Mouse (Mus musculus) layer of hippocampus, postnatal 14 days (tissue): ENCODE data around the gene Prrt4. TPM values are rescaled to one million over a fixed set of nuclear protein-coding genes. Genes with fewer than 3 reads are reported as not detected.

Experiments
- DNase-seq, 2 experiments: peaks; one replicate each; pipeline ENCODE4 v3.0.0; 2021 to 2022; ENCODE audit warnings: low spot score in 2 of 2, mixed read lengths in 1 of 2
- microRNA-seq, 2 experiments: library from miRNA; unstranded; fragments of <30 nt; microRNA quantifications; one replicate each; pipeline ENCODE4 v1.2.0; 2021
- total RNA-seq, 2 experiments: library from RNA; stranded (reverse); gene quantifications; 2 replicates each; pipeline ENCODE4 v1.2.3; 2021

Gene Prrt4
- total RNA-seq, 2 experiments from 2014 or later, result 4.8 TPM

- no peak for DNase-seq
Measured at GRCm38 (mm10) chr6:29160786-29161185, 18.6 kb downstream of the Prrt4 start.

DNA sequence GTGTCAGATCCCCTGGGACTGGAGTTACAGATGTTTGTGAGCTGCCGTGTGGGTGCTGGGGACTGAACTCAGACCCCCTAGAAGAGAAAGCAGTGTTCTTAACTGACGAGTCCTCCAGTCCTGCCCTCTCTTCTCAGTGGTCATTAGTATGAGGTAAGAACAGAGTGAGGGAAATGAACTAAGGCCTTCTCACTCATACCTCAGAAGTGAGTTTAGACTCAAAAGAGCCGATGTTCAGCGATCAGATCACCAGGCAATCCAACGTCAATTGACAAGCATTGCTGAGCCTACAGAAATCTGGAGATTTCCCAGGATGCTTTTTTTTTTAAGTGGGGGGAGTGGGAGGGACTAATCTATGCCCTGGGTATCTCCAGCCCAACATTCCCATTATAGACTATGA, 23.1 kb downstream of the Prrt4 start:
- DNase-seq, result no peak

GRCm38 (mm10) chr6:29150001-29150400, 29.4 kb downstream of the Prrt4 start:
- DNase-seq, result no peak

- DNase-seq, result no peak
Measured at GRCm38 (mm10) chr6:29147407-29148010, 31.9 kb downstream of the Prrt4 start.

GRCm38 (mm10) chr6:29146641-29147040, 32.7 kb downstream of the Prrt4 start:
- no peak for DNase-seq

DNA sequence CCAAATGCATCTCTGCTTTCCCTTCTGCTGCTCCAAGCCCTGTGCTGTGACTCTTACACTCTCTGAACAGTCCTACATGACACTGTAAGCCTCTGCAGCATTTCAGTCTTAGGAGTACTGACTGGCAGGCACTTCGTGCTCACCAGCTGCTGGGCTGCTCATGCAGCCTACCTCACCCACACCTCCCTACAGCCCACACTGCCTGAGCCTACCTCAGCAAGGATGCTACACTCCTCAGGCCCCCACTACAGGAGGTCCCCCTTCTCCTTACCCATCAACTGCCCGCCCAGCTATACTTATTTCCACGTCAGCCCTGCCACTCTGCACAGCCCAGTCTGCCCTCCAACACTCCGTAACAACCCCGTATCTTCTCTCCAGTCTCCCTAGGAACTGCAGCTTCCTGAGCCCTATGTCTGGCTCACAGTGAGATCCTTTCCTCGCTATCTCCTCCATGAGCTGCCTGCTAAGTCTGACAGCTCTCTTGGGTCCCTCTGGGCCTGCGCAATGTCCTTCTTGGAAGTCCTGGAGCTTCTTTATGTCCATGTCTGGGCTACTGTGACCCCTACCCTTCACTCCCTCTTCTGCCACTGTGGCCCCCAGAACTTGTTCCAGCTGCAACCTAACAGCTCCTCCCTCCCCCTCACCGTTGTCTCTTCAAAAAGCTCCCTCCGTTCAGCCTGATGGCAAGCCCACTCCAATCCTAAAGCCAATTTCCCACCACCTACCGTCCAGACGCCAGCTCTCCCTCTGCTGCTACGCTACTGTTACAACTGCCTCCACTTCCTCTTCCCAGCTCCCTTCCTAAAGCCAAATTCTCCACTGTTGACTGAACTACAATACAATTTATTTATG, 33.7 kb downstream of the Prrt4 start:
- DNase-seq, result peak in 1 of 2 experiments; percentile 47

DNA sequence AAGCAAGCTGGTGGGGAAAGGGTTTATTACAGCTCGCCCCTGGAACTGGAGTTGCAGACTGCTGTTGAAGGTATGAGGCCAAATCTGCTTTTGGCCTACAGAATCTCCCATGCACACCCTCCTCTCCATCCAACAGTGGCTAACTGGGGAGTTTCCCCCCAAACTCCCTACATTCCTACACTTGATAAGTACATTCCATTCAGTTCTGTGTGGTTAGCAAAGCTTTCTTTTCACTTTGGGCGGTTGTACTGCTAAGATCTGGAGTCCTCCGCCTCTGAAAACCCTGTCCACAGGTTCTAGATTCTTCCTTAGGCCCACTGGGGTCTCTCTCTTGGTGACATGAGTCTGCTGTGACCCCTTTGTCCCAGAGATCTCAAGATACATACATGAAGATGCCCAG, 34.4 kb downstream of the Prrt4 start:
- DNase-seq, result no peak

DNA sequence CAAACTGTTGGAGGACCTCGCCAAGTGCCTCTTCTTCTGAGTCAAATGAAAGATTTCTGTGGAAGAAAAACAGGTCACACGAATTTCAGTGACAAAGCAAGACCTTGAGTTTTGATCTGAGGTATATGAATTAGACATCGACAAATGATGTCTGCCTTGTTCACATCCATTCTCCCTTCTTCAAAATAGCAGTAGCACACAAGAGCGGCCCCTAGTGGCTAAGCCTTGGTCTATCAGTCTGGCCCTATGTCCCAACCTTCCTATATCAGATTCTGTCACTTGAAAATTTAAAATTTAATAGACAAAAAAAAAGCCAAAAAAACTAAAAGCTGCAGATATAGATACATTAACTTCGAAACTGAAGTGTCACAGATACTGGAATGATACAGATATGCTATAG, 35.8 kb downstream of the Prrt4 start:
- peak; percentile 63 to 77 for DNase-seq

DNA sequence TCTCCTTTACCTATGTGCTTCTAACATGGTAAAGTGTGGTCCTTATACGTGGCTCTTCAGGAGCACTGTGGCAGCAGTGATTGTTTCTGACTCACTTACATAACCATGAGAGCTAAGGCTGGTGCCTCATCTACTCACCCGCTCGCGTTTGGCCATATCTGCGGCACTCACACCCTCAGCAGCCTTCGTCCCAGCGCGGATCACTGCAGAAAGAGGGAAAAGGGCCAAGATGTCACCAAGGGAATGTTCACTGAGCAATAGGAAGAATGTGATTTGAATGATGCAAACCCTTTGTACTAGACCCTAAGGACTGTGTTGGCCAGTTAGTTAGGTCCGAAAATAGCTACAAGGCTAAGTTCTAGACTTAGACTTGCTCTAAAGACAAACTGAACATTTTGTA, 41.9 kb downstream of the Prrt4 start:
- no peak for DNase-seq

- DNase-seq, result no peak
Measured at GRCm38 (mm10) chr6:29133100-29133499, 46.3 kb downstream of the Prrt4 start.

DNA sequence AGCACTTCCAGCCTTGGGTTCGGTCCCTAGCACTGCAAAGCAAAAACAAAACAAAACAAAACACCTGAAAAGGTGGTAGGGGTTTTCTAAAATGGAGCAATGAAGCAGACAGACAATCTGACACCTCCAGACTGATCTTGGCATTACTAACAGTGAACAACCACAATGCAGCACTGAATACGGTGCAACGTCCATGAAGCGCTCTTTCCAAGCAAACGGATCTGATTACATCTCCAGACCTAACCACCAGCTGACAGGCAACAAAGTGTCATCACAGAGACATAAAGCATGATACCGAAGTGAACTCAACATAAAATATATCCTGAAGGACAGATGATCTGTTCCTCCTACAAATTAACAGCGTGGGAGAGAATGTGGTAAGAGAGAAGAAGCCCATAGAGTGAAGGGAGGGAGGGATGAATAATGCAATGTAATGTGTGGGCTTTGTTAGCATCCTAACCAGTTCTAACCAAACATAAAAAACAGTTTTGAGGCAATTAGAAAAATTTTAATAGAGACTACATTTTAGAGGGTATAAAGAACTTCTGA, 52.4 kb downstream of the Prrt4 start:
- no peak for DNase-seq

GRCm38 (mm10) chr6:29119990-29120389, 59.4 kb downstream of the Prrt4 start:
- no peak for DNase-seq

Small RNA genes lying within 50 kb of the gene (microRNA-seq; reads per million reads assigned to microRNA genes)
- gene Gm24303, result 0 reads per million in 2 experiments

Other genes with a start within 250 kb of the Prrt4 start
- not detected for gene Lep, start 119.4 kb downstream of the Prrt4 start, total RNA-seq
- gene Rbm28, start 14.6 kb downstream of the Prrt4 start, total RNA-seq, result 10 to 100 TPM; 36.1 to 36.3 TPM
- gene Impdh1, start 36.8 kb upstream of the Prrt4 start, total RNA-seq, result 10 to 100 TPM; 59.5 to 62.0 TPM
- gene Hilpda, start 92.9 kb upstream of the Prrt4 start, total RNA-seq, result 1 to 10 TPM; 5.9 to 6.4 TPM
- under 1 TPM in 1 of 2 experiments, not detected in 1; 0.43 TPM for gene Fam71f2, start 100.0 kb upstream of the Prrt4 start, total RNA-seq
- gene Fam71f1, start 139.6 kb upstream of the Prrt4 start, total RNA-seq, result not detected
- 10 to 100 TPM; 89.6 to 95.9 TPM for gene Calu, start 168.5 kb upstream of the Prrt4 start, total RNA-seq
- gene Opn1sw, start 208.9 kb upstream of the Prrt4 start, total RNA-seq, result under 1 TPM; 0.26 to 0.35 TPM
- 10 to 100 TPM; 60.0 to 66.7 TPM for gene Ccdc136, start 216.7 kb upstream of the Prrt4 start, total RNA-seq